Comparison of ENCODE assay signal across 1 mouse cellular context in the genomic region with DNA sequence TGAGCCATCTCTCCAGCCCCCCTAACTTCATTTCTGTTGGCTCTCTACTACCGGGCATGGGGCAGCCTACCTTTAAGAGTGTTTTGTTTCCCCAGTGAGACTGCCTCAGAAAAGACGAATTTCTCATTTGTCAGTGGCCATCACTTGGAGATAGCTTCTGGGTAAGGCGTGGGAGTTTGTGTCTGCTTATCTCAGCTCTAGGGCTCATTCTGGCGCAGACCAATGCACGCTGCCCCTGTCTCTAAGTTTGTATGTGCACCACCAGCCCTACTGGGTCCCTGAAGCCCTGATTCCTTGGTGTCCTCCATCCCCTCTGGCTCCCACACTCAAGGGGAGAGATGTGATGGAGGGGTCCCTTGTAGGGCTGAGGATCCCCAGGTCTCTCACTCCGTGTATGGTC.
TF ChIP-seq lines count a peak whose summit lies in the region.

No protein-coding gene starts in this region.

TF ChIP-seq in MEL, 35 proteins besides CTCF, POLR2A, EP300 and RAD21 (continued from another document):
- no peak for TF ChIP-seq HCFC1 (IDR thresholded peaks at IDR 0.05; ENCODE audit: low read depth, low read length)
- TF ChIP-seq MEF2A (IDR thresholded peaks at IDR 0.05; ENCODE audit: extremely low read depth, insufficient replicate concordance, low read depth, low read length, poor library complexity, severe bottlenecking), result no peak
- peak; percentile 18; the same call in 1 of the 2 replicates for TF ChIP-seq RCOR1 (IDR thresholded peaks at IDR 0.05; ENCODE audit: low read depth, low read length)
- TF ChIP-seq POLR2AphosphoS2 (IDR thresholded peaks at IDR 0.05; ENCODE audit: low read length), result no peak
- TF ChIP-seq JUND (IDR thresholded peaks at IDR 0.05; ENCODE audit: low read depth, low read length), result no peak
- peak; percentile 21; the same call in 1 of the 2 replicates for TF ChIP-seq MAX (IDR thresholded peaks at IDR 0.05; ENCODE audit: low read length)
- no peak for TF ChIP-seq MAFK (IDR thresholded peaks at IDR 0.05; ENCODE audit: borderline replicate concordance, low read depth, low read length)
- TF ChIP-seq ETS1 (IDR thresholded peaks at IDR 0.05; ENCODE audit: low read depth, low read length), result peak; percentile 47; the same call in 1 of the 2 replicates
- no peak for TF ChIP-seq ZC3H11A (IDR thresholded peaks at IDR 0.05; ENCODE audit: low read depth, low read length)
TF ChIP-seq in MEL: peak in this region for 8.
